Mouse (Mus musculus) forebrain, embryonic 15.5 days (tissue): ENCODE measurements at regions not wholly inside any gene's neighbourhood (a gene's known extent, or its start where the extent isn't known, plus 50 kb on each side); places are given as distances from the start of the nearest gene placed in this dataset.

Source experiments
- ATAC-seq: fragments of 200-750 bp; cut with Nextera tagmentation; replicated peaks from 2 replicates; pipeline ENCODE4 v1.8.0; 2017; ENCODE audit warnings: mild to moderate bottlenecking, moderate TSS enrichment, moderate library complexity
- H3K27ac ChIP-seq: fragments of 300-500 bp; sonication (generic); replicated peaks from 2 replicates; pipeline ENCODE4 v1.5.1; 2015; ENCODE audit warnings: mild to moderate bottlenecking, inconsistent platforms
- H3K27me3 ChIP-seq: fragments of 300-500 bp; sonication (generic); 2 replicates; pipeline ENCODE4 v1.6.1; 2015; ENCODE audit warnings: inconsistent platforms
- H3K36me3 ChIP-seq: fragments of 300-500 bp; sonication (generic); 2 replicates; pipeline ENCODE4 v1.6.1; 2015; ENCODE audit warnings: mild to moderate bottlenecking, inconsistent platforms
- H3K4me1 ChIP-seq: fragments of 300-500 bp; sonication (generic); 2 replicates; pipeline ENCODE4 v1.6.1; 2015; ENCODE audit warnings: inconsistent platforms
- H3K4me2 ChIP-seq: fragments of 300-500 bp; sonication (generic); replicated peaks from 2 replicates; pipeline ENCODE4 v1.6.1; 2015; ENCODE audit warnings: mild to moderate bottlenecking, inconsistent platforms
- H3K4me3 ChIP-seq: fragments of 300-500 bp; sonication (generic); 2 replicates; pipeline ENCODE4 v1.5.1; 2015; ENCODE audit warnings: mild to moderate bottlenecking, inconsistent platforms
- H3K9ac ChIP-seq: fragments of 300-500 bp; sonication (generic); replicated peaks from 2 replicates; pipeline ENCODE4 v1.6.1; 2015; ENCODE audit warnings: mild to moderate bottlenecking, inconsistent platforms
- H3K9me3 ChIP-seq: fragments of 300-500 bp; sonication (generic); 2 replicates; pipeline ENCODE4 v1.6.1; 2016; ENCODE audit warnings: inconsistent platforms
- WGBS: fragments of 180-500 bp; shearing (Covaris S2); methylation state at CpG from one replicate; pipeline ENCODE4 v1.1.7; 2015; ENCODE audit warnings: mixed read lengths; 5-methylcytosine and 5-hydroxymethylcytosine counted together

DNA sequence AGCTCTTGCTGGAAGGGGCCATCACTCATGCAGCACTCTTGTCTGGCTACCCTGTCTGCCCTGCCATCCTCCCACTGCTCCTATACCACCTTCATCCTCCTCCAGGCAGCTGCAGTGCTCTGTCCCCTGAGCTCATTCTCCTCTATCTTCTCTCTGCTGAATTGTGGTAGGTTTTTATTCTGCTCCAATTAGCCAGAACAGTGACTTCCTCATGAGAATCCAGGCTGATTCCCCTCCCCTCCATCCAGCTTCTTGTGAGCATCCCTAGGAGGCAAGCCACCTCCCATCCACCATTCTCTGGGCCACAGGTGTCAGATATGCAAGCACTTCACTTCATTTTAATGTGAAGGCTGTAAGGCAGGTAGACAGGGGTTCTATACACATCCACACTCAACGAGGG is 132.1 kb downstream of the Wscd1 start:
- H3K9me3 ChIP-seq = no peaks in the 10 kb centered on the region
- no peak for ATAC-seq
- H3K27me3 ChIP-seq = no peaks in the 10 kb centered on the region
- no peak overlapping the region for H3K27ac ChIP-seq
- H3K4me2 ChIP-seq = no peak overlapping the region
- 69% methylated on average over 1 of the region's 1 CpGs for WGBS
- H3K36me3 ChIP-seq = no peaks in the 10 kb centered on the region
- H3K4me1 ChIP-seq = no peaks in the 10 kb centered on the region
- no peak overlapping the region for H3K9ac ChIP-seq
- no peak overlapping the region for H3K4me3 ChIP-seq

DNA sequence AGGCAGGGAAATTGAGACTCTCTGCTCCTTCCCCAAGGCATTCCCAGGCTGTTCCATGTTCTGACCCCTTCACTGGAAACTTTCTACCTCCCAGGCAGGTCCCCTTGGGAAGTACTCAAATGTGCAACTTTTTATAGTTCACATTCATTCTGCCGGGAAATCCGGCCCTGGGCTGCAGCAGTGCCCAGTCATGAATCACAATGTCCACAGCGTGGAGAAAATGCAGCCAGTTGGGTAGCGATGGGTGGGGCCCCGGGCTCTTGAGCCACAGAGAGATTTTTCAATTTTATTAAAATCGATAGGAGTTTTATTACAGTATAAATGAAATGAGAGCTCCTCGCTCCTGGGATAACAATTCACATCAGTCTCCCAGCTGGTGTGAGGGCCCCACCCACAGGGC is 121.6 kb downstream of the Wscd1 start:
- Histone ChIP-seq H3K9me3 (no peaks in the 10 kb centered on the region), H3K27me3 (no peaks in the 10 kb centered on the region), H3K36me3 (no peaks in the 10 kb centered on the region), H3K4me2 (no peak overlapping the region), H3K9ac (no peak overlapping the region), H3K4me3 (no peak overlapping the region), H3K4me1 (no peaks in the 10 kb centered on the region), H3K27ac (no peak overlapping the region)
- WGBS = 79% methylated on average over 7 of the region's 7 CpGs
- ATAC-seq = no peak

DNA sequence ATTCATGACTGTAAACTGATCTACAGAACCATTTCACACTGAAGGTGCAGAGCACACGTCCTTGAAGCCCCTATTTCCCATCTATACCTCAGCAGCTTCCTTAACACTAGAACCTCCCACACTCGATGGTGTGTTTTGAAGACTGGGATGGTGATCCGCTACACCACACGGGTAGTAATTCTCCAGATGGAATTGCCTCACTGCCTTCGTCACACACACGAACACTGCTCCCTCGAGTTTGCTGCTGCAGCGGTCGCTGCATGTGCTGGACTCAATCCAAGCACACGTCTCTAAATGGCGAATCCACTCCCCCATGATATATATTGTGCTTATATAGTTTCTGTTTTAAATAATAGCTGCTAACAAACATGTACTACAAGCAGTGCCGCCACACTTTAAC is 117.0 kb downstream of the Wscd1 start:
- Histone ChIP-seq H3K4me2 (no peak overlapping the region), H3K9me3 (no peaks in the 10 kb centered on the region), H3K4me3 (no peak overlapping the region), H3K4me1 (no peaks in the 10 kb centered on the region), H3K27ac (no peak overlapping the region), H3K27me3 (no peaks in the 10 kb centered on the region), H3K9ac (no peak overlapping the region), H3K36me3 (no peaks in the 10 kb centered on the region)
- ATAC-seq = no peak
- 62% methylated on average over 12 of the region's 12 CpGs for WGBS

- no peaks in the 10 kb centered on the region for H3K9me3 ChIP-seq
- ATAC-seq = no peak
- no peak overlapping the region for H3K4me3 ChIP-seq
- H3K27ac ChIP-seq = no peak overlapping the region
- no peaks in the 10 kb centered on the region for H3K4me1 ChIP-seq
- H3K9ac ChIP-seq = no peak overlapping the region
- no peaks in the 10 kb centered on the region for H3K36me3 ChIP-seq
- H3K4me2 ChIP-seq = no peak overlapping the region
- no peaks in the 10 kb centered on the region for H3K27me3 ChIP-seq
- WGBS = 82% methylated on average over 8 of the region's 8 CpGs
Observed at GRCm38 (mm10) chr11:71857926-71858325, 108.2 kb downstream of the Wscd1 start.

GRCm38 (mm10) chr11:71855557-71855956 is 105.8 kb downstream of the Wscd1 start:
- Histone ChIP-seq H3K9ac (no peak overlapping the region), H3K4me2 (no peak overlapping the region), H3K36me3 (no peaks in the 10 kb centered on the region), H3K4me3 (no peak overlapping the region), H3K9me3 (no peaks in the 10 kb centered on the region), H3K27me3 (no peaks in the 10 kb centered on the region), H3K27ac (no peak overlapping the region), H3K4me1 (no peaks in the 10 kb centered on the region)
- 91% methylated on average over 1 of the region's 1 CpGs for WGBS
- ATAC-seq = no peak

- WGBS = 95% methylated on average over 3 of the region's 3 CpGs
- no peaks in the 10 kb centered on the region for H3K36me3 ChIP-seq
- no peak overlapping the region for H3K27ac ChIP-seq
- H3K9ac ChIP-seq = no peak overlapping the region
- no peaks in the 10 kb centered on the region for H3K27me3 ChIP-seq
- H3K4me2 ChIP-seq = no peak overlapping the region
- H3K9me3 ChIP-seq = no peaks in the 10 kb centered on the region
- ATAC-seq = no peak
- no peaks in the 10 kb centered on the region for H3K4me1 ChIP-seq
- no peak overlapping the region for H3K4me3 ChIP-seq
Observed at GRCm38 (mm10) chr11:71855058-71855457, 105.3 kb downstream of the Wscd1 start.

DNA sequence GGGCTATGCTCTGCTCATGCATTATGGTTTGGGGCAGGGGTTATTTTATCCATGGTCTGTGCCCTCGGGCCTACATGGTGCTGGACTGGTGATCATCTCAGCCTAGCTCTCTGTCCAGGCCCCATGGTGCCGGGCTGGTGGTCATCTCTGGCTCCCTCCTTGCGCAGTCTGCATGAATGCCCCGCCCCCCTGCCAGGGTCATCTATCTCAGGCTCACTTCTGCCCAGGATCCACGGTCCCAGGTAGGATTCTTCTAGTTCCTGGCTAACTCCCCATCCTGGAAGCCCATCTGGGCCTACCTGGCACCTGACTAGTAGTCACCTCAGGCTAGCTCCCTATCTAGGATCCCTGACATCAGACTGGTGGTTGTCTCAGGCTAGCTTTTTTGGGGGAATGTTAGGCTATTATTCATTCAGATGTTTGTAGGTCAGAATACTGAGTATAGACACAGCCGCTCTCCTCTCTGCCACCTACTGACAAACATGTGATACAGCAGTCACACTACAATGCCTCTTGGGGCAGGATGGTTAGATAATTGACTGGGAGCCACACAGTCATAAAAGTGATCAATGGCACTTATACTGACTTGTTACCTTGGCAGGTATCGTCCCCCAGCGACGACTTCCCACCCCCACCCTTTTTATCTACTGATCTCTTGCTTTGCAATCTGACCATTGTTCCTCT is 98.1 kb downstream of the Wscd1 start:
- Histone ChIP-seq H3K4me3 (no peak overlapping the region), H3K9me3 (no peaks in the 10 kb centered on the region), H3K4me2 (no peak overlapping the region), H3K36me3 (no peaks in the 10 kb centered on the region), H3K27ac (no peak overlapping the region), H3K9ac (no peak overlapping the region), H3K27me3 (no peaks in the 10 kb centered on the region), H3K4me1 (peaks cover 5% of the 10 kb centered on the region; the same call in 1 of the 2 replicates)
- ATAC-seq = 0 out of 2 replicates have a peak, but pooled peaks have one; percentile 29
- 72% methylated on average over 9 of the region's 9 CpGs for WGBS

DNA sequence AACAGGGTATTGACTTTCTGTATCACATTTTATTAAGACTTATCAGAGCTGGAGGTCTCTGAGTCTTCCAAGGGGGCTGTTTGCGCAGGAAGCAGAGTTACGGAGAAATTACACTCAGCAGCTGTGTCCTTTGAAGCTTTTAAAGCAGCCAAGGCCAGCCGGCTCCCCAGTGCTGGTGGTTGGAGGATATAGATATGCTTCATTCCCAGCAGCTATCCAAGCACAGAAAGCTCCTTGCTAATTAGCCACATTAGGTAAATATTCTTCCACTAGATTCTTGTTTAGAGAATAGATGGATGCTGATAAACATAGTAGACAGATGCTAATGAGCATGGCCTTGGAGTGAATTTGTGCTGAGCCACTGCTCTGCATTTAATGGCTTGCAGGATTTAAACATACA is 96.8 kb downstream of the Wscd1 start:
- H3K27me3 ChIP-seq = no peaks in the 10 kb centered on the region
- 0 out of 2 replicates have a peak overlapping the region, but pooled peaks have one; percentile 2 for H3K27ac ChIP-seq
- WGBS = 41% methylated on average over 3 of the region's 3 CpGs
- no peak for ATAC-seq
- H3K9ac ChIP-seq = no peak overlapping the region
- H3K4me1 ChIP-seq = peaks cover 5% of the 10 kb centered on the region; the same call in 1 of the 2 replicates
- H3K36me3 ChIP-seq = no peaks in the 10 kb centered on the region
- no peak overlapping the region for H3K4me2 ChIP-seq
- no peak overlapping the region for H3K4me3 ChIP-seq
- H3K9me3 ChIP-seq = no peaks in the 10 kb centered on the region

- Histone ChIP-seq H3K9ac (no peak overlapping the region), H3K9me3 (no peaks in the 10 kb centered on the region), H3K27me3 (no peaks in the 10 kb centered on the region), H3K27ac (no peak overlapping the region), H3K36me3 (no peaks in the 10 kb centered on the region), H3K4me2 (no peak overlapping the region), H3K4me3 (no peak overlapping the region), H3K4me1 (peaks cover 6% of the 10 kb centered on the region; the same call in 1 of the 2 replicates)
- WGBS = 28% methylated on average over 8 of the region's 8 CpGs
- ATAC-seq = peak; percentile 60; the same call in 1 of the 2 replicates
Observed at GRCm38 (mm10) chr11:71840635-71841443, 91.1 kb downstream of the Wscd1 start.
